Mouse (Mus musculus) MEL (cell line): ENCODE data around the gene Ppil2. TPM values are rescaled to one million over a fixed set of nuclear protein-coding genes. Genes with fewer than 3 reads are reported as not detected.

Source experiments
- DNase-seq: peaks from one replicate; pipeline ENCODE4 v3.0.0; 2011; ENCODE audit warnings: low read depth, low spot score
- H3K27ac ChIP-seq: 2 replicates; pipeline ENCODE4 v1.5.1; 2012; ENCODE audit warnings: low read depth, mild to moderate bottlenecking, control low read depth, low read length, moderate library complexity; ENCODE audit not compliant: control insufficient read depth
- H3K27me3 ChIP-seq, 2 experiments: fragments of 150-350 bp in 1 of 2; sonication (generic) in 1 of 2; 2 replicates each; pipeline ENCODE4 v1.6.1; 2012; ENCODE audit warnings: low read length in 2 of 2, mild to moderate bottlenecking in 2 of 2, improper control_type of control experiment in 1 of 2, moderate library complexity in 1 of 2; ENCODE audit not compliant: insufficient read depth in 2 of 2, control insufficient read depth in 1 of 2
- H3K36me3 ChIP-seq, 2 experiments: 2 replicates each; pipeline ENCODE4 v1.6.1; 2012 to 2014; ENCODE audit warnings: low read length in 2 of 2, improper control_type of control experiment in 1 of 2, inconsistent platforms in 1 of 2, mild to moderate bottlenecking in 1 of 2; ENCODE audit not compliant: insufficient read depth in 2 of 2, control insufficient read depth in 1 of 2
- H3K4me1 ChIP-seq, 2 experiments: fragments of 150-350 bp in 1 of 2; sonication (generic) in 1 of 2; 2 replicates each; pipeline ENCODE4 v1.6.1; 2012; ENCODE audit warnings: low read length in 2 of 2, improper control_type of control experiment in 1 of 2, mild to moderate bottlenecking in 1 of 2; ENCODE audit not compliant: insufficient read depth in 2 of 2, control insufficient read depth in 1 of 2
- H3K4me3 ChIP-seq, 2 experiments: fragments of 150-350 bp in 1 of 2; sonication (generic) in 1 of 2; 2 replicates each; pipeline ENCODE4 v1.5.1; 2012; ENCODE audit warnings: low read depth in 2 of 2, low read length in 2 of 2, mild to moderate bottlenecking in 2 of 2, moderate library complexity in 2 of 2, control low read depth in 1 of 2, improper control_type of control experiment in 1 of 2; ENCODE audit not compliant: control insufficient read depth in 1 of 2, insufficient read depth in 1 of 2
- H3K79me2 ChIP-seq: 2 replicates; pipeline ENCODE4 v1.6.1; 2012; ENCODE audit warnings: mild to moderate bottlenecking, low read length, moderate library complexity; ENCODE audit not compliant: control insufficient read depth, poor library complexity, insufficient read depth
- H3K9ac ChIP-seq: 2 replicates; pipeline ENCODE4 v1.6.1; 2012; ENCODE audit warnings: low read depth, mild to moderate bottlenecking, control low read depth, low read length, moderate library complexity; ENCODE audit not compliant: control insufficient read depth, poor library complexity, severe bottlenecking
- H3K9me3 ChIP-seq: fragments of 150-350 bp; sonication (generic); replicated peaks from 2 replicates; pipeline ENCODE4 v1.6.1; 2012; ENCODE audit warnings: mild to moderate bottlenecking, low read length, improper control_type of control experiment, moderate library complexity; ENCODE audit not compliant: insufficient read depth
- BHLHE40 ChIP-seq: IDR thresholded peaks from 2 replicates; pipeline ENCODE4 v1.6.1; 2012; ENCODE audit warnings: low read depth, mild to moderate bottlenecking, inconsistent platforms, low read length, improper control_type of control experiment, borderline replicate concordance
- CHD1 ChIP-seq: IDR thresholded peaks from 2 replicates; pipeline ENCODE4 v1.6.1; 2012; ENCODE audit warnings: low read depth, mild to moderate bottlenecking, inconsistent platforms, low read length, improper control_type of control experiment
- CHD2 ChIP-seq: IDR thresholded peaks from 2 replicates; pipeline ENCODE4 v1.6.1; 2011; ENCODE audit warnings: low read length, improper control_type of control experiment
- CTCF ChIP-seq, 3 experiments: IDR thresholded peaks in 2 of 3; conservative IDR thresholded peaks in 1 of 3; 2 replicates each; pipeline ENCODE4 v1.5.1; 2011 to 2012; ENCODE audit warnings: low read length in 3 of 3, low read depth in 2 of 3, mild to moderate bottlenecking in 2 of 3, improper control_type of control experiment in 1 of 3, inconsistent platforms in 1 of 3, mixed read lengths in 1 of 3, moderate library complexity in 1 of 3; ENCODE audit not compliant: control insufficient read depth in 1 of 3, insufficient read depth in 1 of 3, poor library complexity in 1 of 3, severe bottlenecking in 1 of 3
- EP300 ChIP-seq, 2 experiments: IDR thresholded peaks; 2 replicates each; pipeline ENCODE4 v1.6.1; 2011; ENCODE audit warnings: improper control_type of control experiment in 2 of 2, low read length in 2 of 2, low read depth in 1 of 2, mild to moderate bottlenecking in 1 of 2
- GABPA ChIP-seq: IDR thresholded peaks from 2 replicates; pipeline ENCODE4 v1.6.1; 2012; ENCODE audit warnings: low read depth, mild to moderate bottlenecking, inconsistent platforms, low read length, improper control_type of control experiment, moderate library complexity
- GATA1 ChIP-seq: IDR thresholded peaks from 2 replicates; pipeline ENCODE4 v1.6.1; 2011; ENCODE audit warnings: low read depth, low read length, improper control_type of control experiment
- HCFC1 ChIP-seq: IDR thresholded peaks from 2 replicates; pipeline ENCODE4 v1.6.1; 2012; ENCODE audit warnings: low read depth, mild to moderate bottlenecking, inconsistent platforms, low read length, improper control_type of control experiment, moderate library complexity
- KAT2A ChIP-seq: conservative IDR thresholded peaks from 2 replicates; pipeline ENCODE4 v1.6.1; 2012; ENCODE audit warnings: low read depth, low read length, improper control_type of control experiment, inconsistent platforms
- MAFK ChIP-seq: IDR thresholded peaks from 2 replicates; pipeline ENCODE4 v1.6.1; 2011; ENCODE audit warnings: low read depth, mild to moderate bottlenecking, low read length, improper control_type of control experiment, borderline replicate concordance
- MAZ ChIP-seq: IDR thresholded peaks from 2 replicates; pipeline ENCODE4 v1.6.1; 2012; ENCODE audit warnings: low read depth, mild to moderate bottlenecking, inconsistent platforms, low read length, improper control_type of control experiment
- MEF2A ChIP-seq: IDR thresholded peaks from 2 replicates; pipeline ENCODE4 v1.6.1; 2014; ENCODE audit warnings: low read depth, mild to moderate bottlenecking, inconsistent platforms, low read length, improper control_type of control experiment; ENCODE audit not compliant: poor library complexity, insufficient replicate concordance, severe bottlenecking; ENCODE audit errors: extremely low read depth
- MXI1 ChIP-seq: IDR thresholded peaks from 2 replicates; pipeline ENCODE4 v1.6.1; 2011; ENCODE audit warnings: mild to moderate bottlenecking, low read depth, low read length, improper control_type of control experiment
- MYC ChIP-seq: IDR thresholded peaks from 2 replicates; pipeline ENCODE4 v1.6.1; 2011; ENCODE audit warnings: low read depth, mild to moderate bottlenecking, low read length, improper control_type of control experiment, moderate library complexity
- POLR2A ChIP-seq, 2 experiments: IDR thresholded peaks; 2 replicates each; pipeline ENCODE4 v1.6.1; 2011 to 2012; ENCODE audit warnings: low read length in 2 of 2, mild to moderate bottlenecking in 2 of 2, control low read depth in 1 of 2, improper control_type of control experiment in 1 of 2, low read depth in 1 of 2, moderate library complexity in 1 of 2; ENCODE audit not compliant: control insufficient read depth in 1 of 2, insufficient read depth in 1 of 2, poor library complexity in 1 of 2
- POLR2AphosphoS2 ChIP-seq: IDR thresholded peaks from 2 replicates; pipeline ENCODE4 v1.6.1; 2011; ENCODE audit warnings: low read length, improper control_type of control experiment
- POLR2AphosphoS5 ChIP-seq: IDR thresholded peaks from 2 replicates; pipeline ENCODE4 v1.6.1; 2012; ENCODE audit warnings: low read depth, borderline replicate concordance, mild to moderate bottlenecking, inconsistent platforms, low read length, moderate library complexity, mixed read lengths
- RAD21 ChIP-seq: IDR thresholded peaks from 2 replicates; pipeline ENCODE4 v1.6.1; 2011; ENCODE audit warnings: mild to moderate bottlenecking, low read depth, low read length, improper control_type of control experiment
- RCOR1 ChIP-seq: IDR thresholded peaks from 2 replicates; pipeline ENCODE4 v1.6.1; 2012; ENCODE audit warnings: low read depth, mild to moderate bottlenecking, inconsistent platforms, low read length, improper control_type of control experiment
- SIN3A ChIP-seq: IDR thresholded peaks from 2 replicates; pipeline ENCODE4 v1.6.1; 2012; ENCODE audit warnings: low read length, improper control_type of control experiment, inconsistent platforms
- TBP ChIP-seq: IDR thresholded peaks from 2 replicates; pipeline ENCODE4 v1.8.0; 2011; ENCODE audit warnings: low read depth, low read length, improper control_type of control experiment
- USF2 ChIP-seq, 2 experiments: IDR thresholded peaks; 2 replicates each; pipeline ENCODE4 v1.6.1; 2011 to 2012; ENCODE audit warnings: improper control_type of control experiment in 2 of 2, low read length in 2 of 2, borderline replicate concordance in 1 of 2, inconsistent platforms in 1 of 2, low read depth in 1 of 2, mild to moderate bottlenecking in 1 of 2; ENCODE audit not compliant: insufficient read depth in 1 of 2
- ZC3H11A ChIP-seq: IDR thresholded peaks from 2 replicates; pipeline ENCODE4 v1.6.1; 2012; ENCODE audit warnings: low read depth, mild to moderate bottlenecking, inconsistent platforms, low read length, improper control_type of control experiment
- ZKSCAN1 ChIP-seq: IDR thresholded peaks from 2 replicates; pipeline ENCODE4 v1.6.1; 2012; ENCODE audit warnings: low read depth, mild to moderate bottlenecking, inconsistent platforms, low read length, improper control_type of control experiment, moderate library complexity
- ZMIZ1 ChIP-seq: IDR thresholded peaks from 2 replicates; pipeline ENCODE4 v1.6.1; 2012; ENCODE audit warnings: low read depth, mild to moderate bottlenecking, inconsistent platforms, low read length, improper control_type of control experiment, moderate library complexity
- ZNF384 ChIP-seq: IDR thresholded peaks from 2 replicates; pipeline ENCODE4 v1.6.1; 2012; ENCODE audit warnings: low read depth, mild to moderate bottlenecking, inconsistent platforms, low read length, improper control_type of control experiment
- polyA plus RNA-seq, 2 experiments: library from polyadenylated mRNA; stranded (reverse) in 1 of 2; unstranded in 1 of 2; fragments of >175 nt in 1 of 2; fragments of >200 nt in 1 of 2; gene quantifications; 2 replicates each; pipeline versions ENCODE4 v1.2.1 to v1.2.4; 2012; ENCODE audit warnings: low replicate concordance in 2 of 2, low read depth in 1 of 2; ENCODE audit not compliant: insufficient read length in 2 of 2, insufficient read depth in 1 of 2, missing spikeins in 1 of 2
- total RNA-seq: library from RNA; depleted of rRNA; stranded (reverse); fragments of 300-350 nt; gene quantifications from 2 replicates; pipeline ENCODE4 v1.2.3, GENCODE M21; 2012

Gene Ppil2
- total and polyA plus RNA-seq, 3 experiments = 62.9 to 81.2 TPM; not detected in 1

GRCm38 (mm10) chr16:17067552-17067951 lies 43.5 kb downstream of the Ppil2 start (continued):
- TF ChIP-seq MAZ (no peak), GABPA (no peak), POLR2A (IDR thresholded peaks at IDR 0.05; ENCODE audit: control insufficient read depth in 1 of 2, insufficient read depth in 1 of 2, low read depth in 1 of 2, low read length in 2 of 2, poor library complexity in 1 of 2) (no peak), SIN3A (peak; percentile 84), CTCF (IDR thresholded peaks at IDR 0.05 in 2 of 3, conservative IDR thresholded peaks at IDR 0.05 in 1 of 3; ENCODE audit: control insufficient read depth in 1 of 3, insufficient read depth in 1 of 3, low read depth in 2 of 3, low read length in 3 of 3, poor library complexity in 1 of 3, severe bottlenecking in 1 of 3) (no peak), ZNF384 (no peak), EP300 (IDR thresholded peaks at IDR 0.05; ENCODE audit: low read depth in 1 of 2, low read length in 2 of 2) (peak; percentile 71 to 76), RCOR1 (peak; percentile 98), ZKSCAN1 (no peak), MYC (peak; percentile 68; the same call in 1 of the 2 replicates), GATA1 (peak; percentile 92), USF2 (IDR thresholded peaks at IDR 0.05; ENCODE audit: borderline replicate concordance in 1 of 2, insufficient read depth in 1 of 2, low read depth in 1 of 2, low read length in 2 of 2) (no peak), MXI1 (peak; percentile 70), KAT2A (no peak), BHLHE40 (peak; percentile 99), RAD21 (no peak; the same call in 1 of the 2 replicates), HCFC1 (no peak), MEF2A (peak; percentile 49; the same call in 1 of the 2 replicates)

GRCm38 (mm10) chr16:17062338-17062737 lies 48.7 kb downstream of the Ppil2 start:
- peaks cover 0 to 5% of the 10 kb centered on the region in 2 experiments; a peak in 2 of 4 replicates for H3K4me1 ChIP-seq
- H3K79me2 ChIP-seq = no peaks in the 10 kb centered on the region
- H3K27ac ChIP-seq = no peak overlapping the region
- no peaks in the 10 kb centered on the region for H3K9me3 ChIP-seq
- DNase-seq = no peak
- H3K4me3 ChIP-seq = no peak overlapping the region
- TF ChIP-seq CHD2 (no peak), CTCF (IDR thresholded peaks at IDR 0.05 in 2 of 3, conservative IDR thresholded peaks at IDR 0.05 in 1 of 3; ENCODE audit: control insufficient read depth in 1 of 3, insufficient read depth in 1 of 3, low read depth in 2 of 3, low read length in 3 of 3, poor library complexity in 1 of 3, severe bottlenecking in 1 of 3) (no peak), RCOR1 (no peak), CHD1 (no peak), MAFK (no peak), POLR2AphosphoS2 (no peak), BHLHE40 (no peak), ZNF384 (no peak), EP300 (IDR thresholded peaks at IDR 0.05; ENCODE audit: low read depth in 1 of 2, low read length in 2 of 2) (no peak), TBP (no peak), MAZ (no peak), KAT2A (no peak), POLR2AphosphoS5 (no peak), MYC (no peak), SIN3A (no peak), ZC3H11A (no peak), ZMIZ1 (no peak)
- no peak overlapping the region for H3K9ac ChIP-seq
- H3K36me3 ChIP-seq = peaks cover 0 to 6% of the 10 kb centered on the region in 2 experiments; a peak in 2 of 4 replicates
- no peaks in the 10 kb centered on the region; a peak in 1 of 4 replicates for H3K27me3 ChIP-seq
